Mouse (Mus musculus) heart, embryonic 11.5 days (tissue): ENCODE data around the gene Ccnc. TPM values are rescaled to one million over a fixed set of nuclear protein-coding genes. Genes with fewer than 3 reads are reported as not detected.
"Not testable (repeated sequence)": the region's sequence is repeated elsewhere in the genome, so short reads cannot be mapped to it uniquely, and the experiment has no call there.

ENCODE experiments used
- ATAC-seq: fragments of 200-750 bp; cut with Nextera tagmentation; replicated peaks from 2 replicates; pipeline ENCODE4 v1.8.0; 2017; ENCODE audit warnings: moderate library complexity; ENCODE audit not compliant: insufficient number of reproducible peaks, low FRiP score, low TSS enrichment
- H3K27ac ChIP-seq: fragments of 300-500 bp; sonication (generic); 2 replicates; pipeline ENCODE4 v1.5.1; 2014; ENCODE audit warnings: mild to moderate bottlenecking, low read depth, low read length
- H3K27me3 ChIP-seq: fragments of 300-500 bp; sonication (generic); 2 replicates; pipeline ENCODE4 v1.6.1; 2014; ENCODE audit warnings: mild to moderate bottlenecking, low read length, mixed read lengths; ENCODE audit not compliant: control insufficient read depth, insufficient read depth
- H3K36me3 ChIP-seq: fragments of 300-500 bp; sonication (generic); 2 replicates; pipeline ENCODE4 v1.6.1; 2014; ENCODE audit warnings: mild to moderate bottlenecking, low read length, moderate library complexity, mixed read lengths; ENCODE audit not compliant: control insufficient read depth, insufficient read depth
- H3K4me1 ChIP-seq: fragments of 300-500 bp; sonication (generic); 2 replicates; pipeline ENCODE4 v1.6.1; 2014; ENCODE audit warnings: low read length; ENCODE audit not compliant: control insufficient read depth, insufficient read depth
- H3K4me2 ChIP-seq: fragments of 300-500 bp; sonication (generic); 2 replicates; pipeline ENCODE4 v1.6.1; 2014; ENCODE audit warnings: mild to moderate bottlenecking, moderate library complexity
- H3K4me3 ChIP-seq: fragments of 300-500 bp; sonication (generic); 2 replicates; pipeline ENCODE4 v1.5.1; 2014; ENCODE audit warnings: low read depth, low read length
- H3K9ac ChIP-seq: fragments of 300-500 bp; sonication (generic); 2 replicates; pipeline ENCODE4 v1.6.1; 2014; ENCODE audit warnings: mild to moderate bottlenecking, low read depth, low read length, moderate library complexity
- H3K9me3 ChIP-seq: fragments of 300-500 bp; sonication (generic); replicated peaks from 2 replicates; pipeline ENCODE4 v1.6.1; 2016; ENCODE audit warnings: low read length; ENCODE audit not compliant: control insufficient read depth
- WGBS: fragments of 180-500 bp; shearing (Covaris S2); extraction: QIAGEN DNeasy Blood & Tissue Kit; methylation state at CpG from one replicate; pipeline ENCODE4 v1.1.7; 2014; ENCODE audit not compliant: insufficient replicate concordance; 5-methylcytosine and 5-hydroxymethylcytosine counted together
- polyA plus RNA-seq: library from polyadenylated mRNA; unstranded; fragments of >200 nt; fragmentation: Nextera tagmentation; extraction: Ambion mirVana; gene quantifications from 2 replicates; pipeline ENCODE4 v1.2.1, GENCODE M21; 2014

Ccnc gene
- polyA plus RNA-seq, 1 experiment from 2014 or later = 31.0 TPM

- Histone ChIP-seq H3K27ac (no peak overlapping the region), H3K4me3 (no peak overlapping the region), H3K4me2 (no peak overlapping the region), H3K9ac (no peak overlapping the region), H3K4me1 (no peaks in the 10 kb centered on the region), H3K36me3 (no peaks in the 10 kb centered on the region), H3K27me3 (no peaks in the 10 kb centered on the region), H3K9me3 (no peaks in the 10 kb centered on the region)
- 30% methylated on average over 1 of the region's 1 CpGs for WGBS
- ATAC-seq = no peak
Measured at GRCm38 (mm10) chr4:21705046-21705445, 22.5 kb upstream of the Ccnc start.

GRCm38 (mm10) chr4:21712147-21712546 lies 15.4 kb upstream of the Ccnc start:
- Histone ChIP-seq H3K9me3 (no peaks in the 10 kb centered on the region), H3K27me3 (0 out of 2 replicates have a peak, but pooled peaks cover 2% of the 10 kb centered on the region), H3K4me1 (no peaks in the 10 kb centered on the region), H3K36me3 (no peaks in the 10 kb centered on the region), H3K9ac (no peak overlapping the region), H3K4me3 (no peak overlapping the region), H3K27ac (no peak overlapping the region), H3K4me2 (peak overlapping the region; percentile 32)
- WGBS = 3% methylated on average over 13 of the region's 13 CpGs
- peak; percentile 80 for ATAC-seq

- ATAC-seq = no peak
- no peak overlapping the region for H3K4me2 ChIP-seq
- H3K27ac ChIP-seq = no peak overlapping the region
- H3K4me1 ChIP-seq = no peaks in the 10 kb centered on the region
- no peaks in the 10 kb centered on the region for H3K9me3 ChIP-seq
- H3K9ac ChIP-seq = no peak overlapping the region
- H3K36me3 ChIP-seq = no peaks in the 10 kb centered on the region
- H3K27me3 ChIP-seq = no peaks in the 10 kb centered on the region
- H3K4me3 ChIP-seq = no peak overlapping the region
- WGBS = 56% methylated on average over 7 of the region's 7 CpGs
Measured at GRCm38 (mm10) chr4:21722752-21723334, 4.7 kb upstream of the Ccnc start.

GRCm38 (mm10) chr4:21726912-21727614 lies 438 bp upstream of the Ccnc start:
- H3K4me1 ChIP-seq = peaks cover 2% of the 10 kb centered on the region; the same call in 1 of the 2 replicates
- 1% methylated on average over 22 of the region's 22 CpGs for WGBS
- 0 out of 2 replicates have a peak, but pooled peaks have one; percentile 40 for ATAC-seq

DNA sequence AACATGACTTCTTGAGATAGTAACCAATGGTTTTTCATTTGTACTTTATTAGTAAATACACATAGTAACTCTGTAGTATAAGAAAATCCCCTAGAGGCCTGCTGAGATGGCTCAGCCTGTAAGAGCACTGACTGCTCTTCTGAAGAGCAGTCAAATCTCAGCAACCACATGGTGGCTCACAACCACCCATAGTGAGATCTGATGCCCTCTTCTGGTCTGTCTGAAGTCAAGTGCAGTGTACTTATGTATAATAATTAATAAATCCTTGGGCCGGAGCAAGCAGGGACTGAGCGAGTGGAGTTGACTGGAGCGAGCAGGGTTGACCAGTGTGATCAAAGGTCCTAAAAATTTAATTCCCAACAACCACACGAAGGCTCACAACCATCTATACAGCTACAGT lies 11.7 kb downstream of the Ccnc start:
- Histone ChIP-seq H3K4me1 (no peaks in the 10 kb centered on the region), H3K36me3 (no peaks in the 10 kb centered on the region), H3K4me3 (no peak overlapping the region), H3K27me3 (no peaks in the 10 kb centered on the region), H3K9me3 (no peaks in the 10 kb centered on the region), H3K4me2 (no peak overlapping the region), H3K9ac (no peak overlapping the region), H3K27ac (no peak overlapping the region)
- 91% methylated on average over 4 of the region's 4 CpGs for WGBS
- ATAC-seq = no peak

More at GRCm38 (mm10) chr4:21726912-21727614, 438 bp upstream of the Ccnc start:
- Histone ChIP-seq H3K27me3 (no peaks in the 10 kb centered on the region), H3K27ac (peak overlapping the region; percentile 61; the same call in 1 of the 2 replicates), H3K9ac (peak overlapping the region; percentile 29), H3K4me3 (peak overlapping the region; percentile 89), H3K36me3 (no peaks in the 10 kb centered on the region), H3K9me3 (no peaks in the 10 kb centered on the region), H3K4me2 (peak overlapping the region; percentile 77)

GRCm38 (mm10) chr4:21744142-21744541 lies 16.6 kb downstream of the Ccnc start:
- H3K36me3 ChIP-seq = not testable (repeated sequence)
- 92% methylated on average over 8 of the region's 8 CpGs for WGBS

GRCm38 (mm10) chr4:21745723-21746122 lies 18.2 kb downstream of the Ccnc start:
- WGBS = 75% methylated on average over 5 of the region's 5 CpGs
- Histone ChIP-seq H3K4me3 (no peak overlapping the region), H3K27ac (no peak overlapping the region), H3K4me1 (no peaks in the 10 kb centered on the region), H3K9ac (no peak overlapping the region), H3K4me2 (no peak overlapping the region), H3K36me3 (no peaks in the 10 kb centered on the region), H3K9me3 (no peaks in the 10 kb centered on the region), H3K27me3 (no peaks in the 10 kb centered on the region)
- ATAC-seq = no peak

More at GRCm38 (mm10) chr4:21744142-21744541, 16.6 kb downstream of the Ccnc start:
- not testable (repeated sequence) for H3K4me2 ChIP-seq, H3K4me3 ChIP-seq, ATAC-seq, H3K27me3 ChIP-seq, H3K9me3 ChIP-seq, H3K4me1 ChIP-seq, H3K27ac ChIP-seq, H3K9ac ChIP-seq

GRCm38 (mm10) chr4:21755123-21755789 lies 27.8 kb downstream of the Ccnc start:
- WGBS = 68% methylated on average over 4 of the region's 4 CpGs
- no peak overlapping the region for H3K4me2 ChIP-seq
- ATAC-seq = no peak
- no peaks in the 10 kb centered on the region for H3K4me1 ChIP-seq
- peaks cover 4% of the 10 kb centered on the region for H3K9me3 ChIP-seq
- no peak overlapping the region for H3K9ac ChIP-seq
- H3K27ac ChIP-seq = no peak overlapping the region
- peaks cover 5% of the 10 kb centered on the region for H3K36me3 ChIP-seq
- no peaks in the 10 kb centered on the region for H3K27me3 ChIP-seq
- H3K4me3 ChIP-seq = no peak overlapping the region
